Mouse (Mus musculus) G1E-ER4 (cell line): ENCODE data around the gene Ldb3. TPM values are rescaled to one million over a fixed set of nuclear protein-coding genes. Genes with fewer than 3 reads are reported as not detected.

ENCODE experiments used
- GATA1 ChIP-seq: IDR thresholded peaks from one replicate; pipeline ENCODE4 v1.8.0; 2012; ENCODE audit warnings: low read length, inconsistent platforms
- polyA plus RNA-seq: library from polyadenylated mRNA; stranded (reverse); fragments of >175 nt; gene quantifications from 2 replicates; pipeline ENCODE4 v1.2.3, GENCODE M21; 2012

Ldb3 gene
- polyA plus RNA-seq: not detected in 2 replicates

- TF ChIP-seq GATA1: no peak
These were observed at the start of gene Ldb3 for GRCm38 (mm10) chr14:34588498-34588897. Gene Ldb3 (minus strand): TSS chr14:34588682.

- TF ChIP-seq GATA1: no peak
These were observed 47.2 kb upstream of the Ldb3 start for GRCm38 (mm10) chr14:34635721-34636120.

- TF ChIP-seq GATA1: no peak
These were observed 46.7 kb upstream of the Ldb3 start for GRCm38 (mm10) chr14:34635192-34635591.

GRCm38 (mm10) chr14:34632722-34633448 lies 44.4 kb upstream of the Ldb3 start:
- no peak for TF ChIP-seq GATA1

- no peak for TF ChIP-seq GATA1
These were observed 38.3 kb upstream of the Ldb3 start for GRCm38 (mm10) chr14:34626824-34627223.

GRCm38 (mm10) chr14:34623531-34624210 lies 35.2 kb upstream of the Ldb3 start:
- peak; percentile 94 for TF ChIP-seq GATA1

- TF ChIP-seq GATA1: no peak
These were observed 34.6 kb upstream of the Ldb3 start for GRCm38 (mm10) chr14:34623074-34623473.

- TF ChIP-seq GATA1: no peak
These were observed 32.3 kb upstream of the Ldb3 start for GRCm38 (mm10) chr14:34620611-34621376.

GRCm38 (mm10) chr14:34618808-34619207 lies 30.3 kb upstream of the Ldb3 start:
- TF ChIP-seq GATA1: no peak

GRCm38 (mm10) chr14:34616821-34617220 lies 28.3 kb upstream of the Ldb3 start:
- TF ChIP-seq GATA1: no peak

GRCm38 (mm10) chr14:34615625-34616024 lies 27.1 kb upstream of the Ldb3 start:
- TF ChIP-seq GATA1: no peak

GRCm38 (mm10) chr14:34615082-34615481 lies 26.6 kb upstream of the Ldb3 start:
- TF ChIP-seq GATA1: no peak

GRCm38 (mm10) chr14:34614551-34614950 lies 26.1 kb upstream of the Ldb3 start:
- no peak for TF ChIP-seq GATA1

- no peak for TF ChIP-seq GATA1
These were observed 25.0 kb upstream of the Ldb3 start for GRCm38 (mm10) chr14:34613523-34613922.

GRCm38 (mm10) chr14:34612222-34612621 lies 23.7 kb upstream of the Ldb3 start:
- no peak for TF ChIP-seq GATA1

- TF ChIP-seq GATA1: no peak
These were observed 23.1 kb upstream of the Ldb3 start for GRCm38 (mm10) chr14:34611591-34611990.
